Mouse (Mus musculus) lung, adult 2 months (tissue): Measurements from ENCODE around the gene Tmem189. TPM values are rescaled to one million over a fixed set of nuclear protein-coding genes. Genes with fewer than 3 reads are reported as not detected.
"Not testable (repeated sequence)": the region's sequence is repeated elsewhere in the genome, so short reads cannot be mapped to it uniquely, and the experiment has no call there.

Experiments
- DNase-seq: peaks from one replicate; pipeline ENCODE4 v3.0.0; 2022
- H3K4me1 ChIP-seq: fragments of 200-500 bp; 2 replicates; pipeline ENCODE4 v1.6.1; 2011; ENCODE audit warnings: low read length; ENCODE audit not compliant: control insufficient read depth, insufficient read depth
- H3K4me3 ChIP-seq: fragments of 200-500 bp; replicated peaks from 2 replicates; pipeline ENCODE3; 2011; ENCODE audit warnings: low read depth, mild to moderate bottlenecking, control low read depth, low read length; ENCODE audit errors: extremely low read depth
- CTCF ChIP-seq: fragments of 200-500 bp; IDR thresholded peaks from 2 replicates; pipeline ENCODE4 v1.5.1; 2011; ENCODE audit warnings: mild to moderate bottlenecking, low read length, control low read depth; ENCODE audit not compliant: insufficient read depth
- POLR2A ChIP-seq: fragments of 200-500 bp; IDR thresholded peaks from 2 replicates; pipeline ENCODE4 v1.6.1; 2011; ENCODE audit warnings: low read depth, mild to moderate bottlenecking, control low read depth, low read length, borderline replicate concordance; ENCODE audit errors: extremely low read depth
- WGBS: fragments of 180-500 bp; shearing (Covaris S2); methylation state at CpG from one replicate; pipeline ENCODE4 v1.1.7; 2018; 5-methylcytosine and 5-hydroxymethylcytosine counted together
- polyA plus RNA-seq: library from polyadenylated mRNA; depleted of rRNA; stranded (reverse); fragments of >200 nt; gene quantifications from 2 replicates; pipeline ENCODE4 v1.2.3, GENCODE M21; 2012

Gene Tmem189
- polyA plus RNA-seq, 1 experiment = 113 TPM

DNA sequence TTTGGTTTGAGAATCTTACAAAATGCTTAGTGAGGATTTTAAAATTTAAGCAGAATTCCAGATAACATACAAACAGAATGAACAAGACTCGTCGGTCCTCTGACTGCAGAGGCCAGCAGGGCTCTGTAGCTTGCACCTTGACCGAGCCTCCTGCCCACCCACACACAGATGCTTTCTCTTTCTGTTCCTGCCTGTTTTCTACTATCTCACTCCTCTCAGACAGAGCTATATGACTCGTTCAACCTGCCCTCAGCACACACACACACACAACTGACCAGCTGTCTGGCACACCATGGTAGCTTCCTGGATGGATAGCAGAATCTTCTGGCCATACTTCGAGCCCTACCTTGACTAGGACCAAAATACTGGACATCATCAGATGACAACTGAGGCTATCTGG, 66.7 kb downstream of the Tmem189 start:
- DNase-seq = no peak
- Histone ChIP-seq H3K4me1 (peaks cover 23% of the 10 kb centered on the region), H3K4me3 (no peak overlapping the region)
- no peak for TF ChIP-seq POLR2A
- TF ChIP-seq CTCF = no peak
- WGBS = 44% methylated on average over 5 of the region's 5 CpGs

DNA sequence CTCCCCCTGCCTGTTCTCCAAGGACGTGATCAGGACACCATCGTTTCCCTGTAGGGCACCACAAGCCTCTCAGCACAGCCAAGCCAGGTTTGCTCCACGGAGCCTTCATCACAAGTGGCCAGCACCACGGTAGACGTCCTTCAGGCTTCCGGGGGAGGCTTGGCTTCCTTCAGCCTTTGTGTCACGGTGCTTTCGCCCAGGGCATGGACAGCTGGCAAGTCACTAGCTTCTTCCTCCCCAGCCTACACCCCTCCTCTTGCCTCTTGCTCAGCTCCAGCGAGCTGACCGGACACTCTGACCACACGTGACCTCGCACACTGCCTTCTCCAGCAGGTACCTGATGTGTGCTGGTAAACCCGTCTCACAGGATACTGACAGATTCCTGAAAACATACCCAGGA, 67.3 kb downstream of the Tmem189 start:
- TF ChIP-seq POLR2A = no peak
- no peak for TF ChIP-seq CTCF
- 30% methylated on average over 13 of the region's 13 CpGs for WGBS

DNA sequence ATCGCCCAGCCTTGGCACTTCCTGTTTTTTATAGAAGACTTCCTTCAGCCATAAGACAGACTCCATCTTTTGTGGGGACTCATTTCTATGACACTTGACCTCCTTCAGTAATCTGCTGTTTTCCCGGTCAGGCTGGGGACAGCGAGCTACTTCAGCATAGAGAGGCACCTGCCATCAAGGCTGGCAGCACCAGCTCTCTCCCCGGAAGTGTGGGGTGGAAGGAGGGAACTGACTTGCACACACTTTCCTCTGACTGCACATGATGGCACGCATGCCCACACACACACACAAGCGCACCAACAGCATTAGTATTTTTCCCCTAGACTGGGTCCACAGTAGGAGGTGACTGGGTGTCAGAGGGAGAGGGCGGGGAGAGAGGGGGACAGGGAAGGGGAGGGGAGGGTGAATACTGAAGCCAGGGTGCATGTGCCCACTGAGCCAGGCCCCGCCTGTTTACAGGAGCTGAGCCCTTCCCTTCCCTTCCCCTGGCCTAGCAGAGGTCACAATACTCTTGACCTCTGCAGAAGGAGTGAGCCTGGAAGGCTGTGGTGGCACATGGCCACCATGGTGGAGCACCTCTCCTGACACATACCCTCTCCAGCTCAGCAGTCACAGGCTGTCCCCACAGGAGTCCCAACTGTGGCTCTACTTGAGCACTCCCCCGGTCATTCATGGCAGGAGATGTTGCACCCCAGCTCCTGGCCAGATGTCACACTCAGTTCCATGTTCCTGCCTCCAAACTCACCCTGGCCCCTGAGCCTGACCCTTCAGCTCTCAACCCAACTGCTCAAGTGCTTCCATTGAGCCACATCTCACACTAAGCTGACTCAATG, 68.2 kb downstream of the Tmem189 start:
- no peak for DNase-seq
- WGBS = 51% methylated on average over 9 of the region's 9 CpGs

More for the DNA sequence above, 67.3 kb downstream of the Tmem189 start:
- Histone ChIP-seq H3K4me1 (peaks cover 23% of the 10 kb centered on the region), H3K4me3 (no peak overlapping the region)
- DNase-seq = no peak

DNA sequence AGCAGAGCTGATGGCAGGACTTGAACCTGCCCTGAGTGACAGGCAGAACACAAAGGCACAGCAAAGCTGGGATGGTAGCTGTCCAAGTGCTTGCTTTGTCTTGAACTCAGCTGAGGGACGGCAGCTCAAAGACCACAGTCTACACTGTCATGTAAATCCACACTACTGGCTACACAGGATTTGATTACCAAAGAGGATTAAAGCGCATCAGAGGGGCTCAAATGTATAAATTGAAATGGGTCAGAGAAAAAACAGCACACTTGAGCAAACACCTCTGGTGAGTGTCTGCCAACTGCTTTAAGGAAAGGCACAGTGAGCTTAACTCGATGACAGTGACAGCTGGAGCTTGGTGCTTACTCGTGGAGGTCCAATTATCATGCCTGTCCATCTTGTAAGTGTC, 72.2 kb downstream of the Tmem189 start:
- no peak for DNase-seq
- no peak for TF ChIP-seq POLR2A
- TF ChIP-seq CTCF = no peak
- 72% methylated on average over 4 of the region's 4 CpGs for WGBS
- no peak overlapping the region for H3K4me3 ChIP-seq
- H3K4me1 ChIP-seq = peaks cover 15% of the 10 kb centered on the region

More for the DNA sequence above, 68.2 kb downstream of the Tmem189 start:
- H3K4me1 ChIP-seq = peaks cover 21% of the 10 kb centered on the region
- TF ChIP-seq POLR2A (no peak), CTCF (no peak)
- no peak overlapping the region for H3K4me3 ChIP-seq

DNA sequence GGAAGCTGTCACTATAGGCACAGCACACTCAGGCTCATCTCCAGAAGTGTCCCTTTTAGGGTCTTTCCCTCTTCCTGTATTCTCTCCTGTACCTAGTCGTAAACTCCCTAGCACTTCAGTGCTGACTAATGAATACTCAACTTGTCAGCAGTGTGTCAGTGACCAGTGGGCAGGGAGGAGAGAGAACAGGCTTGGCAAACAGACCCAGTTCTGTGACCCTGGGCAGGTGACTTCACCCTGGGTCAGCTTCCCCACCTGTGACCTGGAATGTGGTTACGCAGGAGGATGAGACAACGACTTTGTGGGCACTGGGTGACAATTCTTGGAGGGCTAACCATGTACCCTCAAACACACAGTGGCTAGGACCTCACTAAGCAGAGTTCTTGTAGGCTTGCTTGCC, 72.6 kb downstream of the Tmem189 start:
- Histone ChIP-seq H3K4me1 (peaks cover 11% of the 10 kb centered on the region), H3K4me3 (no peak overlapping the region)
- TF ChIP-seq CTCF (no peak), POLR2A (no peak)
- 76% methylated on average over 3 of the region's 3 CpGs for WGBS
- no peak for DNase-seq

DNA sequence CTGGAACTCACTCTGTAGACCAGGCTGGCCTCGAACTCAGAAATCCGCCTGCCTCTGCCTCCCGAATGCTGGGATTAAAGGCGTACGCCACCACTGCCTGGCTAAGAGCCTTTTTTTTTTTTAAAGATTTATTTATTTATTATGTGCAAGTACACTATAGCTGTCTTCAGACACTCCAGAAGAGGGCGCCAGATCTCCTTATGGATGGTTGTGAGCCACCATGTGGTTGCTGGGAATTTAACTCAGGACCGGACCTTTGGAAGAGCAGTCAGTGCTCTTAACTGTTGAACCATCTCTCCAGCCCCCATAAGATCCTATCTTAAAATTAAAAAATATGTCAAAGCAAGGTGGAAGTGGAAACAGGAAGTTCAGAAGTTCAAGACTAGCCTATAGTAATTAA, 76.3 kb downstream of the Tmem189 start:
- DNase-seq, H3K4me3 ChIP-seq, H3K4me1 ChIP-seq: not testable (repeated sequence)
- WGBS = 97% methylated on average over 7 of the region's 7 CpGs

DNA sequence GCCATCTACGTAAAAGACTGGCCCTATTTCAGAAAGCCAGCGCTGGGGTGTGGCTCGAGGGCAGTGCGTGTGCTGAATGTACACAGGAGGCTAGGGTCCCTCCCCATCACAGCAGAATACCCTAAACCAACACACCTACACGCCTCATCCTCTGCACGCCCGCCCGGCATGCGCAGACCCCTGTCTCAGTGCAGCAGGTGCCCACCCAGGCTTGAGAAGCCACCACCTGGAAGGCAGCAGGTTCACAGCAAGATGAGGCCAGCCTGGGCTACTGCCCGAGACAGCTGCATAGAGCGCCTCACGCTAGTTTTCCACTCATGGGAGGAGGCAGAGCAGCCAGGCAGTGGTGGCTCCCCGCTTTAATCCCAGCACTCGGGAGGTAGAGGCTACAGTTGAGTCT, 77.5 kb downstream of the Tmem189 start:
- 88% methylated on average over 14 of the region's 14 CpGs for WGBS
- H3K4me1 ChIP-seq = no peaks in the 10 kb centered on the region
- no peak overlapping the region for H3K4me3 ChIP-seq
- no peak for DNase-seq
- TF ChIP-seq CTCF = no peak
- no peak for TF ChIP-seq POLR2A

DNA sequence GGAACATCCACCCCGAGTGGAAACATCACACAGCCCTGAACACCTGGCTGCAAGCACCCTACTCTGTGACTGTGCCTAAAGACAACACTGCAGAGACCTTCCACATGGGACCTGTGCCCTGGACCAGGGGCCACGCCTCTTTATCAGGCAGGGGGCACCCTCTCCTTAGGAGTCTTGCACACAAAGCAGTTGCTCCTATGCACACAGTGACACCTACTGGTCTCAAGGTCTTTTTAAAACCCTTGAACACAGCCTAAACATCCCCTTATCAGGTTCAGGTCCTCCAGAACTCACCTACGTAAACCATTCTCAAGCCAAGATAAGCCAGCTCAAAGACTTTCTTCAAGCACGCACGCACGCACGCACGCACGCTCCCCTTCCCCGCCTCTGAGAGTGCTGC, 78.3 kb downstream of the Tmem189 start:
- 69% methylated on average over 10 of the region's 10 CpGs for WGBS
- Histone ChIP-seq H3K4me3 (no peak overlapping the region), H3K4me1 (no peaks in the 10 kb centered on the region)
- DNase-seq = no peak
- no peak for TF ChIP-seq CTCF
- TF ChIP-seq POLR2A = no peak

DNA sequence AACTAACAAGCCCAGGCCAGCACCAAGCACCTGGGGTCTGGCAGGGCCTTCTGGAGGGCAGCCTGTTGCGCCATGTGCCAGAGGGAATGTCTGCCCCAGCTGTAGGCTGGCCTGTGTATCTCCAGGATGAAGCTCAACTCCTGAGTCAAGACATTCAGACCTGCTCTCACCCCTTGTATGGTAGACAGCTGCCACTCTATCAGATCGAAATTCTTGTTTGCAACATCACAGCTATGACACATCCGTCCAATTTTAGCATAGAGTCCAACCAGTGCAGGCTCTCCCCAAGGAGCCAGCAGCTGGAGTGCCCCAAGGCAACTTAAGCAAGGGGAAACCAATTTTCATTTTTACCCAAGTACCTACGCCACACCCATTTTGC, 82.9 kb downstream of the Tmem189 start:
- WGBS = 68% methylated on average over 4 of the region's 4 CpGs

More for the DNA sequence above, 82.9 kb downstream of the Tmem189 start:
- DNase-seq = no peak
- H3K4me1 ChIP-seq = no peaks in the 10 kb centered on the region
- no peak overlapping the region for H3K4me3 ChIP-seq
- TF ChIP-seq CTCF (no peak), POLR2A (no peak)
